Mouse (Mus musculus): ENCODE results near the gene Klhl29. TPM values are rescaled to one million over a fixed set of nuclear protein-coding genes. Genes with fewer than 3 reads are reported as not detected.
"Not testable (repeated sequence)": the region's sequence is repeated elsewhere in the genome, so short reads cannot be mapped to it uniquely, and the experiment has no call there.

Gene Klhl29
- total and polyA plus RNA-seq, 2 experiments from 2014 or later: 3.0 to 16.7 TPM

- WGBS: 26% methylated on average over 5 of the region's 5 CpGs
- Histone ChIP-seq H3K9ac (replicated peaks; ENCODE audit: low read length) (no peak overlapping the region), H3K9me3 (ENCODE audit: low read length) (no peaks in the 10 kb centered on the region), H3K36me3 (ENCODE audit: insufficient read depth, low read length) (no peaks in the 10 kb centered on the region), H3K4me1 (ENCODE audit: insufficient read depth, low read length) (no peaks in the 10 kb centered on the region; the same call in 1 of the 2 replicates), H3K4me2 (ENCODE audit: low read depth, low read length) (no peak overlapping the region), H3K4me3 (ENCODE audit: low read length) (no peak overlapping the region), H3K27ac (peak overlapping the region; percentile 54; the same call in 1 of the 2 replicates), H3K27me3 (ENCODE audit: insufficient read depth, low read length) (no peaks in the 10 kb centered on the region)
- TF ChIP-seq CTCF (IDR thresholded peaks at IDR 0.05; ENCODE audit: low read depth): no peak
- DNase-seq (ENCODE audit: low spot score): peak; percentile 82
- no peak for ATAC-seq
Measured at GRCm38 (mm10) chr12:5359065-5359464, 16.4 kb downstream of the Klhl29 start.

- Histone ChIP-seq H3K9ac (replicated peaks; ENCODE audit: low read length) (no peak overlapping the region), H3K27me3 (ENCODE audit: insufficient read depth, low read length) (no peaks in the 10 kb centered on the region), H3K4me1 (ENCODE audit: insufficient read depth, low read length) (no peaks in the 10 kb centered on the region; the same call in 1 of the 2 replicates), H3K36me3 (ENCODE audit: insufficient read depth, low read length) (no peaks in the 10 kb centered on the region), H3K4me3 (ENCODE audit: low read length) (no peak overlapping the region), H3K27ac (no peak overlapping the region), H3K9me3 (ENCODE audit: low read length) (no peaks in the 10 kb centered on the region), H3K4me2 (ENCODE audit: low read depth, low read length) (no peak overlapping the region)
- peak; percentile 37; the same call in 1 of the 2 replicates for TF ChIP-seq CTCF (IDR thresholded peaks at IDR 0.05; ENCODE audit: low read depth)
- peak; percentile 45 for DNase-seq (ENCODE audit: low spot score)
- WGBS: 45% methylated on average over 6 of the region's 6 CpGs
- no peak for ATAC-seq
Measured at GRCm38 (mm10) chr12:5358497-5358896, 17.0 kb downstream of the Klhl29 start.

- Histone ChIP-seq H3K27ac (no peak overlapping the region), H3K4me3 (ENCODE audit: low read length) (no peak overlapping the region), H3K27me3 (ENCODE audit: insufficient read depth, low read length) (no peaks in the 10 kb centered on the region), H3K9me3 (ENCODE audit: low read length) (no peaks in the 10 kb centered on the region), H3K4me1 (ENCODE audit: insufficient read depth, low read length) (no peaks in the 10 kb centered on the region), H3K4me2 (ENCODE audit: low read depth, low read length) (no peak overlapping the region), H3K9ac (replicated peaks; ENCODE audit: low read length) (no peak overlapping the region), H3K36me3 (ENCODE audit: insufficient read depth, low read length) (no peaks in the 10 kb centered on the region)
- DNase-seq (ENCODE audit: low spot score) (no peak), ATAC-seq (no peak)
- TF ChIP-seq CTCF (IDR thresholded peaks at IDR 0.05; ENCODE audit: low read depth): no peak
- 86% methylated on average over 9 of the region's 9 CpGs for WGBS
Measured at GRCm38 (mm10) chr12:5353416-5353815, 22.1 kb downstream of the Klhl29 start.

GRCm38 (mm10) chr12:5352771-5353170, 22.7 kb downstream of the Klhl29 start:
- H3K4me1 ChIP-seq (ENCODE audit: insufficient read depth, low read length): 0 out of 2 replicates have a peak, but pooled peaks cover 3% of the 10 kb centered on the region
- no peak overlapping the region for H3K4me3 ChIP-seq (ENCODE audit: low read length)
- H3K27ac ChIP-seq: no peak overlapping the region
- no peak for TF ChIP-seq CTCF (IDR thresholded peaks at IDR 0.05; ENCODE audit: low read depth)
- no peak overlapping the region for H3K4me2 ChIP-seq (ENCODE audit: low read depth, low read length)
- no peaks in the 10 kb centered on the region for H3K27me3 ChIP-seq (ENCODE audit: insufficient read depth, low read length)
- H3K9me3 ChIP-seq (ENCODE audit: low read length): no peaks in the 10 kb centered on the region
- H3K36me3 ChIP-seq (ENCODE audit: insufficient read depth, low read length): no peaks in the 10 kb centered on the region
- ATAC-seq (no peak), DNase-seq (ENCODE audit: low spot score) (no peak)
- 92% methylated on average over 8 of the region's 8 CpGs for WGBS
- H3K9ac ChIP-seq (replicated peaks; ENCODE audit: low read length): no peak overlapping the region

GRCm38 (mm10) chr12:5350491-5351285, 24.8 kb downstream of the Klhl29 start:
- ATAC-seq (peak; percentile 18; the same call in 1 of the 2 replicates), DNase-seq (ENCODE audit: low spot score) (no peak)
- no peaks in the 10 kb centered on the region for H3K36me3 ChIP-seq (ENCODE audit: insufficient read depth, low read length)
- TF ChIP-seq CTCF (IDR thresholded peaks at IDR 0.05; ENCODE audit: low read depth): no peak
- H3K27me3 ChIP-seq (ENCODE audit: insufficient read depth, low read length): no peaks in the 10 kb centered on the region
- H3K4me2 ChIP-seq (ENCODE audit: low read depth, low read length): no peak overlapping the region
- no peak overlapping the region for H3K9ac ChIP-seq (replicated peaks; ENCODE audit: low read length)
- no peaks in the 10 kb centered on the region for H3K9me3 ChIP-seq (ENCODE audit: low read length)
- H3K4me3 ChIP-seq (ENCODE audit: low read length): no peak overlapping the region
- 70% methylated on average over 11 of the region's 11 CpGs for WGBS
- H3K27ac ChIP-seq: no peak overlapping the region
- H3K4me1 ChIP-seq (ENCODE audit: insufficient read depth, low read length): 0 out of 2 replicates have a peak, but pooled peaks cover 3% of the 10 kb centered on the region

DNA sequence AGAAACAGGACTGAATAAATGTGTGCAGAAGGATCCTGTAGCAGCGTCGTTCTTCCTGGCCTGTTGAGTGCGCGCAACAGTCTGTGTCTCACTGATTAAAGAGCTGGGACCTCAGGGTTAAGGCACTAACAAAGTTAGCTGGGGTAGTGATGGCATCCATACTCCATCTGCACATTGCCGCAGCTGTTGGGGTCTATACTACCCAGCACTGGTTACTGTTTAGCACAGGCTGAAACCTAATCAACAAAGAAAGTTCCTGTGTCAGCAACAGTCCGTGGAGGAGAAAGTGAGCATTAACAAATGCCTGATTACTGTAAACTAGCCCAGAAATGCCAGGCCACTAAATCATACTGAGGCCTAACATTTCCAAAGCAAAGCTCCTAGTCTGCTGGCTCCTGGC, 30.4 kb downstream of the Klhl29 start:
- Histone ChIP-seq H3K36me3 (ENCODE audit: insufficient read depth, low read length) (no peaks in the 10 kb centered on the region), H3K9me3 (ENCODE audit: low read length) (no peaks in the 10 kb centered on the region), H3K9ac (replicated peaks; ENCODE audit: low read length) (no peak overlapping the region), H3K4me1 (ENCODE audit: insufficient read depth, low read length) (0 out of 2 replicates have a peak, but pooled peaks cover 3% of the 10 kb centered on the region), H3K4me3 (ENCODE audit: low read length) (no peak overlapping the region), H3K27me3 (ENCODE audit: insufficient read depth, low read length) (no peaks in the 10 kb centered on the region), H3K27ac (no peak overlapping the region), H3K4me2 (ENCODE audit: low read depth, low read length) (no peak overlapping the region)
- ATAC-seq: no peak
- DNase-seq (ENCODE audit: low spot score): no peak
- 86% methylated on average over 6 of the region's 6 CpGs for WGBS
- TF ChIP-seq CTCF (IDR thresholded peaks at IDR 0.05; ENCODE audit: low read depth): no peak

DNA sequence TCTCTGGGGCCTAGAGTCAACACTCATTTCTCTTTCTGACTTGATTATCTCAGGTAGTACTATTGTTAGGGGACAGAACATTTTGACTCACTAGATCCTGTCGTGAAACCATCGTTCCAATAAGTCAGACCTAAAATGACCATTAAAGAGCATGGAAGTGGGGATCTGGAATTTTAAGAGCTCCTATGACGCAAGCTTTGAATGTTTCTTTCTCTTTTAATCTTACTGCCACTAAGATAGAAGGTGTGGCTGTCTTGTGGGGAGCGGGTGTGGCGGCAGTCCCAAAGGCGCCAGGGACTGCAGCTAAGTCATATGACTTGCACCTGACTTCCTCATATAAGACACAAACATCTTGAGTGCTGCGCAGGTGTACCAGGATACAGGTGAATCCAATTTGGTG, 31.0 kb downstream of the Klhl29 start:
- not testable (repeated sequence) for H3K4me1 ChIP-seq (ENCODE audit: insufficient read depth, low read length); DNase-seq (ENCODE audit: low spot score); ATAC-seq; H3K27me3 ChIP-seq (ENCODE audit: insufficient read depth, low read length); H3K36me3 ChIP-seq (ENCODE audit: insufficient read depth, low read length); H3K4me2 ChIP-seq (ENCODE audit: low read depth, low read length); H3K9me3 ChIP-seq (ENCODE audit: low read length); H3K9ac ChIP-seq (replicated peaks; ENCODE audit: low read length); H3K27ac ChIP-seq; H3K4me3 ChIP-seq (ENCODE audit: low read length)
- WGBS: 97% methylated on average over 6 of the region's 7 CpGs

Measured in hindbrain, postnatal 0 days (tissue).